Mouse (Mus musculus) heart, embryonic 14.5 days (tissue): ENCODE data around the gene Mc1r. TPM values are rescaled to one million over a fixed set of nuclear protein-coding genes. Genes with fewer than 3 reads are reported as not detected.
"Not testable (repeated sequence)": the region's sequence is repeated elsewhere in the genome, so short reads cannot be mapped to it uniquely, and the experiment has no call there.

ENCODE experiments used
- ATAC-seq: fragments of 200-750 bp; cut with Nextera tagmentation; 2 replicates; pipeline ENCODE4 v1.8.0; 2017; ENCODE audit warnings: low read depth, moderate TSS enrichment; ENCODE audit not compliant: insufficient number of reproducible peaks, insufficient read depth, low FRiP score
- H3K27ac ChIP-seq, 2 experiments: fragments of 200-500 bp in 1 of 2; fragments of 300-500 bp in 1 of 2; sonication (generic) in 1 of 2; replicated peaks in 1 of 2; 2 replicates each; pipeline ENCODE4 v1.5.1; 2012 to 2014; ENCODE audit warnings: low read depth in 2 of 2, low read length in 2 of 2, control low read depth in 1 of 2, mild to moderate bottlenecking in 1 of 2, mixed read lengths in 1 of 2; ENCODE audit not compliant: control insufficient read depth in 1 of 2, insufficient read depth in 1 of 2
- H3K27me3 ChIP-seq: fragments of 300-500 bp; sonication (generic); 2 replicates; pipeline ENCODE4 v1.6.1; 2014; ENCODE audit warnings: mild to moderate bottlenecking, low read length, control low read depth; ENCODE audit not compliant: control insufficient read depth, insufficient read depth
- H3K36me3 ChIP-seq: fragments of 300-500 bp; sonication (generic); 2 replicates; pipeline ENCODE4 v1.6.1; 2014; ENCODE audit warnings: mild to moderate bottlenecking, control low read depth, low read length, mixed read lengths; ENCODE audit not compliant: control insufficient read depth, insufficient read depth
- H3K4me1 ChIP-seq, 2 experiments: fragments of 200-500 bp in 1 of 2; fragments of 300-500 bp in 1 of 2; sonication (generic) in 1 of 2; 2 replicates each; pipeline ENCODE4 v1.6.1; 2012 to 2014; ENCODE audit warnings: low read length in 2 of 2, control low read depth in 1 of 2, mixed read lengths in 1 of 2; ENCODE audit not compliant: control insufficient read depth in 2 of 2, insufficient read depth in 2 of 2
- H3K4me2 ChIP-seq: fragments of 300-500 bp; sonication (generic); 2 replicates; pipeline ENCODE4 v1.6.1; 2014; ENCODE audit warnings: mild to moderate bottlenecking, low read length
- H3K4me3 ChIP-seq, 2 experiments: fragments of 200-500 bp in 1 of 2; fragments of 300-500 bp in 1 of 2; sonication (generic) in 1 of 2; 2 replicates each; pipeline ENCODE4 v1.5.1; 2012 to 2014; ENCODE audit warnings: low read length in 2 of 2, mild to moderate bottlenecking in 2 of 2, control low read depth in 1 of 2, low read depth in 1 of 2, moderate library complexity in 1 of 2; ENCODE audit not compliant: control insufficient read depth in 1 of 2, insufficient read depth in 1 of 2
- H3K9ac ChIP-seq: fragments of 300-500 bp; sonication (generic); 2 replicates; pipeline ENCODE4 v1.6.1; 2014; ENCODE audit warnings: mild to moderate bottlenecking, low read length
- H3K9me3 ChIP-seq: fragments of 300-500 bp; sonication (generic); 2 replicates; pipeline ENCODE4 v1.6.1; 2016; ENCODE audit warnings: low read length, control low read depth; ENCODE audit not compliant: control insufficient read depth
- WGBS: fragments of 180-500 bp; shearing (Covaris S2); extraction: QIAGEN DNeasy Blood & Tissue Kit; methylation state at CpG from one replicate; pipeline ENCODE4 v1.1.7; 2014; 5-methylcytosine and 5-hydroxymethylcytosine counted together
- polyA plus RNA-seq: library from polyadenylated mRNA; unstranded; fragments of >200 nt; fragmentation: Nextera tagmentation; extraction: Ambion mirVana; gene quantifications from 2 replicates; pipeline ENCODE4 v1.2.1, GENCODE M21; 2014

Gene Mc1r
- polyA plus RNA-seq, 1 experiment from 2014 or later = 0.07 TPM

DNA sequence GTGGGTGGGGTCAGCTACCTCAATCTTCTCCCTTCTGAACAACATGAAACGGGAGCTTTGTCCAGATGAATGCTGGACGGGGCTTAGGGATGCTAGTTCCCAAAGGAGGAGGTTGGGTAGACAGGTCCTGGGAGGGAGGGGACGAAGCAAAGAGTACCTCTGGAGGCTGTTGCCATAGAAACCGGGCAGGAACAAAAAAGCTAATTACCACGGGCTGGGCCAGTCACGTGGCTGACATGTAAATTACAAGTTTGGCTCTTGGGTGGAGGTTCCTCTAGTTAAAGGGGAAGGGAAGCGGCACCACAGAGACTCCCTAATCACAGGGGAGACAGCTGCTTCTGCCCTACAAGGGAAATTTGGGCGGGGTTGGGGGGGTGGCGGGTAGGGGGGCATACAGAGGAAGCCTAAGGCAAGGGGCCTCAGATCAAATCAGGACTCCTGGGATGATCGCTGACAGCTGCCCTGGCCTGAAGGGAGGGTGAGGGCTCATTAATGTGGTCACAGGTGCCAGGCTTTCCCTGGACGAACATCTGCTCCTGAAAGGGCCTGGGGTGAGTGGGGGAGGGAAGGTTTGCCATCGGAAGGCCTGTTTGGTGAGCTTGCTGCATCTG, 5.8 kb downstream of the Mc1r start:
- 6% methylated on average over 12 of the region's 12 CpGs for WGBS
- Histone ChIP-seq H3K4me3 (no peak overlapping the region), H3K9me3 (no peaks in the 10 kb centered on the region), H3K27ac (no peak overlapping the region), H3K27me3 (peaks cover 48% of the 10 kb centered on the region), H3K36me3 (no peaks in the 10 kb centered on the region), H3K9ac (no peak overlapping the region), H3K4me2 (no peak overlapping the region), H3K4me1 (peaks cover 27 to 30% of the 10 kb centered on the region in 2 experiments)
- no peak for ATAC-seq

DNA sequence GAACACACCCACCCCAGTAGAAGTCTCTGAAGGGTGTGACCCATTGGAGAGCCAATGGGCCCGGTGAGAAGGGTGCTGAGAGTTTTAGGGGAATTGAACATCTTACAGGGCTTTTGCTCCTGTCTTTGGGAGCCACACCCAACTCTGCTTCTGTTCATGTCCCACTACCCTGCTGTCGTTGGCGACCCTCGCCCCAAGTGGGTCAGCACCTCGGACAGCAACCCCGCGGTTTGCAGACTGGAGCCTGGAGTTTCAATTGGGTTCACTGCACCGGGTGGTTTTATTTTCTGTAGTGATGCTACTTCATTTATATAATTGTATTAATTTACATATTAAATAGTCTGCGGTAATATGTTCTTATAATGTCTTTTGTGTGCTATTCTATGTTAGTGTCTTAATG, 7.3 kb downstream of the Mc1r start:
- H3K4me2 ChIP-seq = no peak overlapping the region
- H3K27me3 ChIP-seq = peaks cover 46% of the 10 kb centered on the region
- no peaks in the 10 kb centered on the region for H3K9me3 ChIP-seq
- peaks cover 16 to 26% of the 10 kb centered on the region in 2 experiments for H3K4me1 ChIP-seq
- H3K4me3 ChIP-seq = no peak overlapping the region
- ATAC-seq = no peak
- 7% methylated on average over 9 of the region's 9 CpGs for WGBS
- no peak overlapping the region for H3K9ac ChIP-seq
- no peaks in the 10 kb centered on the region for H3K36me3 ChIP-seq
- H3K27ac ChIP-seq = no peak overlapping the region

GRCm38 (mm10) chr8:123414997-123415696, 8.2 kb downstream of the Mc1r start:
- H3K27me3 ChIP-seq = peaks cover 43% of the 10 kb centered on the region
- not testable (repeated sequence) for H3K9me3 ChIP-seq, H3K4me2 ChIP-seq, H3K9ac ChIP-seq, ATAC-seq, H3K4me3 ChIP-seq, H3K36me3 ChIP-seq, H3K27ac ChIP-seq
- peaks cover 7 to 17% of the 10 kb centered on the region in 2 experiments for H3K4me1 ChIP-seq
- WGBS = 71% methylated on average over 5 of the region's 5 CpGs

- Histone ChIP-seq H3K4me3 (no peak overlapping the region), H3K9ac (no peak overlapping the region), H3K27ac (no peak overlapping the region), H3K27me3 (peaks cover 32% of the 10 kb centered on the region), H3K36me3 (no peaks in the 10 kb centered on the region), H3K4me2 (no peak overlapping the region), H3K4me1 (peaks cover 0 to 6% of the 10 kb centered on the region in 2 experiments; a peak in 1 of 4 replicates), H3K9me3 (no peaks in the 10 kb centered on the region)
- WGBS = 48% methylated on average over 8 of the region's 8 CpGs
- no peak for ATAC-seq
Measured at GRCm38 (mm10) chr8:123415967-123416943, 9.3 kb downstream of the Mc1r start.

DNA sequence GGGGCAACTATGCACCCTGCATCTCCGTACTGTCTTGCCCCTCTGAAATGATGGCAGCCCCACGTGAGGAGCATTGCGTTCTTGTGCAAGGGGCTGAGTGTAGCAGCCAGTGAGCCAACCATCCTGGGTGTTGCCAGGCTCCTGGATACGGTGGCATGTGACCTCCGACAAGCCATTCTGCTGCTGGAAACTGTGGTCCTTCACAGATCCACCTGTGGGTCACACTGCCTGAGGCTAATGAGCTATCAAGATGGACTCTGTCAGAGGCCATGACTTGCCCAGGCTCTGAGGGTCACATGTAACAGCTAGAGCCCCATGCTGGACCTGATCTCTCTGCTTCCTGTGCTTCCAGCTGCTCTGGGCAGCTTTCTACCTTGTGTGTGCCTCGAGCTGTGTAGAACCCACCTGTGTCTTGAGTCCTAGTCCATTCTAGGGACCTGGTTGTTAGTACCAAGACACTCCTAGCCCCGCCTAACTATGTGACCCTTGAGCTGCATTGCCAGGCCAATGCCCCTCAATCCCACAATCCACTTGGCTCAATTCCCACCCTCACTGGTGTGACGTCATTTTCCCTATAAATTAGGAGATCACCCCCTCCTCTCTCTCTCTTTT, 10.1 kb downstream of the Mc1r start:
- ATAC-seq = no peak
- H3K9me3 ChIP-seq = no peaks in the 10 kb centered on the region
- H3K27ac ChIP-seq = no peak overlapping the region
- H3K27me3 ChIP-seq = peaks cover 24% of the 10 kb centered on the region
- no peak overlapping the region for H3K4me3 ChIP-seq
- H3K36me3 ChIP-seq = no peaks in the 10 kb centered on the region
- H3K4me1 ChIP-seq = peaks cover 0 to under 1% of the 10 kb centered on the region in 2 experiments; a peak in 1 of 4 replicates
- no peak overlapping the region for H3K9ac ChIP-seq
- 69% methylated on average over 8 of the region's 8 CpGs for WGBS
- no peak overlapping the region for H3K4me2 ChIP-seq

DNA sequence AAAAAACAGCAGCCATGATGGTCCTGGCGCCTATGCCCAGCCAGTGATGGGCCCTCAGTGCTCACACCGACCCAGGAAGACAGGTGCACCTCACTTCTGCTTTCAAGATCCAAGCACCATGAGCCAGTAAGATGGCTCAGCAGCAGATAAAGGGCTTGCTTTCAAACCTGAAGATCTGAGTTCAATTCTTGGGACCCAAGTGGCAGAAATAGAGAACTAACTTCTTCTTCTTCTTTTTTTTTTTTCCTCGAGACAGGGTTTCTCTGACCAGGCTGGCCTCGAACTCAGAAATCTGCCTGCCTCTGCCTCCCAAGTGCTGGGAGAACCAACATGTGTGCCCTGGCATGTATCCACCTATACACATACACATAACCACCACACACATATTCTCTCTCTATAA, 12.8 kb downstream of the Mc1r start:
- Histone ChIP-seq H3K4me2 (no peak overlapping the region), H3K27me3 (no peaks in the 10 kb centered on the region), H3K9ac (no peak overlapping the region), H3K36me3 (no peaks in the 10 kb centered on the region), H3K4me1 (peaks cover 0 to 7% of the 10 kb centered on the region in 2 experiments; a peak in 1 of 4 replicates), H3K9me3 (no peaks in the 10 kb centered on the region), H3K4me3 (no peak overlapping the region), H3K27ac (no peak overlapping the region)
- ATAC-seq = no peak
- WGBS = 78% methylated on average over 4 of the region's 4 CpGs
